Mouse (Mus musculus): ENCODE measurements around the gene Zbtb21. TPM values are rescaled to one million over a fixed set of nuclear protein-coding genes. Genes with fewer than 3 reads are reported as not detected.
"Not testable (repeated sequence)": the region's sequence is repeated elsewhere in the genome, so short reads cannot be mapped to it uniquely, and the experiment has no call there.

The Zbtb21 gene
- polyA plus RNA-seq (2012; rRNA removed) = 17.8 and 19.1 TPM in 2 replicates

- Histone ChIP-seq H3K4me3 (ENCODE audit: control insufficient read depth, insufficient read depth, low read length) (peak within 1 kb of the TSS; percentile 80), H3K27me3 (ENCODE audit: control insufficient read depth, insufficient read depth, low read length) (no peaks in the 10 kb centered on the region), H3K4me1 (replicated peaks; ENCODE audit: control insufficient read depth, insufficient read depth, low read length) (peaks cover 2% of the 10 kb centered on the region), H3K36me3 (ENCODE audit: control insufficient read depth, insufficient read depth, low read length) (no peaks in the 10 kb centered on the region), H3K27ac (ENCODE audit: control insufficient read depth, insufficient read depth, low read length) (peak within 1 kb of the TSS; percentile 43)
- TF ChIP-seq CTCF (IDR thresholded peaks at IDR 0.05; ENCODE audit: borderline replicate concordance, control insufficient read depth, extremely low read depth, insufficient read depth, low read length, poor library complexity) (peak; percentile 66; the same call in 1 of the 2 replicates), POLR2A (IDR thresholded peaks at IDR 0.05; ENCODE audit: control insufficient read depth, extremely low read depth, insufficient read depth, low read length, poor library complexity) (peak; percentile 83)
- DNase-seq = peak; percentile 92
- under 1% methylated on average over 78 of the region's 78 CpGs for WGBS
Observed at GRCm38 (mm10) chr16:97962151-97962948, at the start of gene Zbtb21, which contains the start of gene C2cd2. TSS of gene Zbtb21 (minus strand) at chr16:97962622. TSS of gene C2cd2 (minus strand) at chr16:97962598.

DNA sequence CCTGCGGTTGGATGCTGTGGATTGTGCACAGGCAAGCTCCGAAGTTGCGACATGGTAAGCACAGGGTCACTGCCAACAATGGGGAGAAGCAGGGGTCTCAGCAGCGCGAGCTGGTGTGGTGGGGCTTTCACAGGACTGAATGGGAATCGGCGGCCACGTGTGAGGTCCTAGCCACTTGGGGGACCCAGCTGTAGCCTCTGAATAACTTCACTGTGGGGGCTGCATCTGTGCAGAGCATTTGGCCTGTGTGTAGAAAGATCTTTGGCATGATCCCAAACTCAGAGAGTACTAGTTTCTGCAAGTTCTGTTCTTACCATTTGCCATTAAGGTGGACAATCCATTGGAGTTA is 34.9 kb upstream of the Zbtb21 start:
- H3K4me1 ChIP-seq (replicated peaks; ENCODE audit: control insufficient read depth, insufficient read depth, low read length); DNase-seq; H3K27ac ChIP-seq (ENCODE audit: control insufficient read depth, insufficient read depth, low read length); H3K27me3 ChIP-seq (ENCODE audit: control insufficient read depth, insufficient read depth, low read length); H3K36me3 ChIP-seq (ENCODE audit: control insufficient read depth, insufficient read depth, low read length): not testable (repeated sequence)
- peak overlapping the region; percentile 52 for H3K4me3 ChIP-seq (ENCODE audit: control insufficient read depth, insufficient read depth, low read length)
- WGBS = 0% methylated on average over 8 of the region's 8 CpGs

GRCm38 (mm10) chr16:97996616-97997382 is 34.4 kb upstream of the Zbtb21 start, which contains the start of gene B230307C23Rik:
TSS of gene B230307C23Rik (plus strand) at chr16:97997315.
- Histone ChIP-seq H3K36me3 (ENCODE audit: control insufficient read depth, insufficient read depth, low read length) (no peaks in the 10 kb centered on the region), H3K27ac (ENCODE audit: control insufficient read depth, insufficient read depth, low read length) (peak within 1 kb of the TSS; percentile 58), H3K27me3 (ENCODE audit: control insufficient read depth, insufficient read depth, low read length) (no peaks in the 10 kb centered on the region), H3K4me3 (ENCODE audit: control insufficient read depth, insufficient read depth, low read length) (peak within 1 kb of the TSS; percentile 52), H3K4me1 (replicated peaks; ENCODE audit: control insufficient read depth, insufficient read depth, low read length) (peaks cover 8% of the 10 kb centered on the region; the same call in 1 of the 2 replicates)
- 3% methylated on average over 22 of the region's 22 CpGs for WGBS
- DNase-seq = peak; percentile 86
- TF ChIP-seq CTCF (IDR thresholded peaks at IDR 0.05; ENCODE audit: borderline replicate concordance, control insufficient read depth, extremely low read depth, insufficient read depth, low read length, poor library complexity) = no peak
- TF ChIP-seq POLR2A (IDR thresholded peaks at IDR 0.05; ENCODE audit: control insufficient read depth, extremely low read depth, insufficient read depth, low read length, poor library complexity) = no peak

GRCm38 (mm10) chr16:97995849-97996615 is 33.6 kb upstream of the Zbtb21 start:
- TF ChIP-seq CTCF (IDR thresholded peaks at IDR 0.05; ENCODE audit: borderline replicate concordance, control insufficient read depth, extremely low read depth, insufficient read depth, low read length, poor library complexity) = no peak
- no peak for TF ChIP-seq POLR2A (IDR thresholded peaks at IDR 0.05; ENCODE audit: control insufficient read depth, extremely low read depth, insufficient read depth, low read length, poor library complexity)
- Histone ChIP-seq H3K27me3 (ENCODE audit: control insufficient read depth, insufficient read depth, low read length) (no peaks in the 10 kb centered on the region), H3K27ac (ENCODE audit: control insufficient read depth, insufficient read depth, low read length) (peak overlapping the region; percentile 17; the same call in 1 of the 2 replicates), H3K36me3 (ENCODE audit: control insufficient read depth, insufficient read depth, low read length) (no peaks in the 10 kb centered on the region), H3K4me3 (ENCODE audit: control insufficient read depth, insufficient read depth, low read length) (no peak overlapping the region), H3K4me1 (replicated peaks; ENCODE audit: control insufficient read depth, insufficient read depth, low read length) (peaks cover 8% of the 10 kb centered on the region; the same call in 1 of the 2 replicates)
- WGBS = 6% methylated on average over 1 of the region's 1 CpGs
- no peak for DNase-seq

DNA sequence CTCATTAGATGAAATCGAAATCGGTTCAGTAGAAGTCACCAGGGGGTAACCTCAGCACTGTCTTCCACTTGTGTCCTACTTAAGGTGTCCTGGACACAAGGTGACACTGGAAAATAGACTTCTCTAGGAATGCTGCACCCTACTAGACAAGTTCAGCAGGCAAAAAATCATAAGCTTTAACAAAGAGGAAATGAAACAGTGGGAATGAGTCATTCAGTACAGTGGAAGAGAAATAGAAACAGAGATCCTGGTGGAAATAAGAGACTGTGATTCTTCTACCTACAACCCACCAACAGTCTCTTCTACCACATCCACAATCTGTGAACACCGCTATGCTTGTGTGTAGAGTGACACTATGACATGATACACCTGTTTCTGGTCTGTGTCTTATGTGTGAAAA is 30.1 kb upstream of the Zbtb21 start:
- H3K36me3 ChIP-seq (ENCODE audit: control insufficient read depth, insufficient read depth, low read length); H3K4me1 ChIP-seq (replicated peaks; ENCODE audit: control insufficient read depth, insufficient read depth, low read length); DNase-seq; H3K27ac ChIP-seq (ENCODE audit: control insufficient read depth, insufficient read depth, low read length); H3K27me3 ChIP-seq (ENCODE audit: control insufficient read depth, insufficient read depth, low read length); H3K4me3 ChIP-seq (ENCODE audit: control insufficient read depth, insufficient read depth, low read length): not testable (repeated sequence)
- WGBS = 83% methylated on average over 3 of the region's 3 CpGs

- no peak for TF ChIP-seq POLR2A (IDR thresholded peaks at IDR 0.05; ENCODE audit: control insufficient read depth, extremely low read depth, insufficient read depth, low read length, poor library complexity)
- TF ChIP-seq CTCF (IDR thresholded peaks at IDR 0.05; ENCODE audit: borderline replicate concordance, control insufficient read depth, extremely low read depth, insufficient read depth, low read length, poor library complexity) = no peak
- no peak overlapping the region for H3K4me3 ChIP-seq (ENCODE audit: control insufficient read depth, insufficient read depth, low read length)
- H3K27me3 ChIP-seq (ENCODE audit: control insufficient read depth, insufficient read depth, low read length) = no peaks in the 10 kb centered on the region
- H3K4me1 ChIP-seq (replicated peaks; ENCODE audit: control insufficient read depth, insufficient read depth, low read length) = peaks cover 5% of the 10 kb centered on the region; the same call in 1 of the 2 replicates
- 89% methylated on average over 2 of the region's 2 CpGs for WGBS
- no peak overlapping the region for H3K27ac ChIP-seq (ENCODE audit: control insufficient read depth, insufficient read depth, low read length)
- no peaks in the 10 kb centered on the region for H3K36me3 ChIP-seq (ENCODE audit: control insufficient read depth, insufficient read depth, low read length)
- no peak for DNase-seq
Observed at GRCm38 (mm10) chr16:97991517-97991916, 29.1 kb upstream of the Zbtb21 start.
